Mouse (Mus musculus): ENCODE results near the gene Mob2. TPM values are rescaled to one million over a fixed set of nuclear protein-coding genes. Genes with fewer than 3 reads are reported as not detected.

Gene Mob2
- polyA plus RNA-seq, 1 experiment = 24.8 TPM

DNA sequence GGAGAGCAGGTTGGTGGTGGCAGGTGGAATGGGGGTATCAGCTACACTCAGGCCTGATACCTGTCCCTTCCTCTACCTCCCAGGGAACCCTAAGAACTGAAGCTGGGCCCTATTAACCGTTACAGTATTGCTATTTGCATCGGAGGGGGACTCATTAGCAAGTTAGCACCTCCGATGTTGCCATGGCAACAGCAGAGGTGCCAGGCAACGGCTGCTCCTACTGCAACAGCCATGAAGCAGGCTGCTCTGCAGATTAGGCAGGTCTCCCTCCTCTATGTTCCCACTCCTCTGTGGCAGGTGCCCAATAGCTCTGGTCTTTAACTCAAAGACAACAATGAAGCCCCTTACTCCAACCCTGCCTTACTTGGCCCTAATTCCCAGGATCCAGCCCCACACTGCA is 31.0 kb upstream of the Mob2 start:
- H3K9me3 ChIP-seq (ENCODE audit: control insufficient read depth, low read length) = no peaks in the 10 kb centered on the region; the same call in 1 of the 2 replicates
- no peak overlapping the region for H3K4me3 ChIP-seq (replicated peaks)
- H3K27me3 ChIP-seq (ENCODE audit: control insufficient read depth) = peaks cover 77% of the 10 kb centered on the region
- peaks cover 69% of the 10 kb centered on the region for H3K36me3 ChIP-seq (ENCODE audit: control insufficient read depth)
- H3K4me1 ChIP-seq (ENCODE audit: control insufficient read depth) = peaks cover 95% of the 10 kb centered on the region
- TF ChIP-seq GATA1 (IDR thresholded peaks at IDR 0.05; ENCODE audit: low read length) (no peak), TAL1 (IDR thresholded peaks at IDR 0.05; ENCODE audit: low read length) (no peak)

- Histone ChIP-seq H3K27me3 (ENCODE audit: control insufficient read depth) (peaks cover 59% of the 10 kb centered on the region), H3K4me3 (replicated peaks) (no peak overlapping the region), H3K36me3 (ENCODE audit: control insufficient read depth) (peaks cover 89% of the 10 kb centered on the region), H3K9me3 (ENCODE audit: control insufficient read depth, low read length) (no peaks in the 10 kb centered on the region; the same call in 1 of the 2 replicates), H3K4me1 (ENCODE audit: control insufficient read depth) (peaks cover 99% of the 10 kb centered on the region)
- TF ChIP-seq GATA1 (IDR thresholded peaks at IDR 0.05; ENCODE audit: low read length) = no peak
- no peak for TF ChIP-seq TAL1 (IDR thresholded peaks at IDR 0.05; ENCODE audit: low read length)
Measured at GRCm38 (mm10) chr7:142089648-142090447, 29.0 kb upstream of the Mob2 start.

DNA sequence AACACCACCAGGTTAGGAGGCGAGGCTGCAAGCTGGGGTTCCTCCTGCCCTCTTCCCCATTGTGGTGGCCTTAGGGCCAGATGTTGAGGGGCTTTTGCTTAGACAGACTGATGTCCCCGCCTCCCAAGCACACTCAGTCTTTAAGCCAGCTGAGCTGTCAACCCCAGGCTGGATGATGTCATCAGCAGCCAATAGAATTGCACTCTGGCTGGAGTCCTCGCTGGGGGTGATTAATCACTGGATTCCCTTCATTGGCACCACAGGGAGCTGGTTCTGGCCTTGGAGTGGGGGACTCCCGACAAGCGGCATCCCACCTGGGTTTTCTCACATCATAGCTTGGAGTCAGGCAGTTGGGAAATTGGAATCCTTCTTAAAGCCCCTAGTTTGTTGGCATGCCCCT is 28.0 kb upstream of the Mob2 start:
- H3K9me3 ChIP-seq (ENCODE audit: control insufficient read depth, low read length) = no peaks in the 10 kb centered on the region
- H3K36me3 ChIP-seq (ENCODE audit: control insufficient read depth) = peaks cover 98% of the 10 kb centered on the region
- H3K4me1 ChIP-seq (ENCODE audit: control insufficient read depth) = peaks cover 100% of the 10 kb centered on the region
- TF ChIP-seq TAL1 (IDR thresholded peaks at IDR 0.05; ENCODE audit: low read length) (no peak), GATA1 (IDR thresholded peaks at IDR 0.05; ENCODE audit: low read length) (no peak)
- H3K27me3 ChIP-seq (ENCODE audit: control insufficient read depth) = peaks cover 59% of the 10 kb centered on the region
- peak overlapping the region; percentile 2 for H3K4me3 ChIP-seq (replicated peaks)

- Histone ChIP-seq H3K27me3 (ENCODE audit: control insufficient read depth) (peaks cover 59% of the 10 kb centered on the region), H3K9me3 (ENCODE audit: control insufficient read depth, low read length) (peaks cover 15% of the 10 kb centered on the region), H3K36me3 (ENCODE audit: control insufficient read depth) (peaks cover 100% of the 10 kb centered on the region), H3K4me1 (ENCODE audit: control insufficient read depth) (peaks cover 99% of the 10 kb centered on the region), H3K4me3 (replicated peaks) (peak overlapping the region; percentile 45)
- TF ChIP-seq TAL1 (IDR thresholded peaks at IDR 0.05; ENCODE audit: low read length) (peak; percentile 98), GATA1 (IDR thresholded peaks at IDR 0.05; ENCODE audit: low read length) (peak; percentile 89)
Measured at GRCm38 (mm10) chr7:142087069-142087652, 26.3 kb upstream of the Mob2 start.

- Histone ChIP-seq H3K4me3 (replicated peaks) (peak overlapping the region; percentile 45), H3K4me1 (ENCODE audit: control insufficient read depth) (peaks cover 92% of the 10 kb centered on the region), H3K27me3 (ENCODE audit: control insufficient read depth) (peaks cover 59% of the 10 kb centered on the region), H3K36me3 (ENCODE audit: control insufficient read depth) (peaks cover 100% of the 10 kb centered on the region), H3K9me3 (ENCODE audit: control insufficient read depth, low read length) (peaks cover 19% of the 10 kb centered on the region)
- TF ChIP-seq TAL1 (IDR thresholded peaks at IDR 0.05; ENCODE audit: low read length) = no peak
- TF ChIP-seq GATA1 (IDR thresholded peaks at IDR 0.05; ENCODE audit: low read length) = peak; percentile 81
Measured at GRCm38 (mm10) chr7:142086159-142086905, 25.5 kb upstream of the Mob2 start.

DNA sequence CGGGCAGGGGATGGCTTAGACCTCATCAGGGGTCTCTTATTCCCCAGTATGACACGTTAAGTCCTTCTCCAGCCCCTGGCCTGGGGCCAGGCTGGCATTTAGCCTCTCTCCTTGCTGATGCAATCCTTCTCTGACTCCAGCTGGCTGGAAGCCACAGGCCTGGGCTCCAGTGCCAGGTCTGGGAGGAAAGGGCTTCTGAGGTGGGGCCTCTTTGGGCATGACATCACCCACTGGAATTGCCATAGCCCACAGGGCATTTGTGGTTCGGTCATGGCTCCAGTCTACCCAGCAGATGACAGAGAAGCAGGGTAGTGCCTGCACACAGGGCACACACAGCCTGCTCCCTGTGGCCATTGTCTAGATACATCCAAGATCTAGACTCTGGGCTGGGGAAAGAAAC is 24.0 kb upstream of the Mob2 start:
- H3K9me3 ChIP-seq (ENCODE audit: control insufficient read depth, low read length) = peaks cover 22% of the 10 kb centered on the region
- H3K36me3 ChIP-seq (ENCODE audit: control insufficient read depth) = peaks cover 99% of the 10 kb centered on the region
- no peak overlapping the region for H3K4me3 ChIP-seq (replicated peaks)
- no peak for TF ChIP-seq TAL1 (IDR thresholded peaks at IDR 0.05; ENCODE audit: low read length)
- no peak for TF ChIP-seq GATA1 (IDR thresholded peaks at IDR 0.05; ENCODE audit: low read length)
- H3K4me1 ChIP-seq (ENCODE audit: control insufficient read depth) = peaks cover 88% of the 10 kb centered on the region
- H3K27me3 ChIP-seq (ENCODE audit: control insufficient read depth) = peaks cover 60% of the 10 kb centered on the region

DNA sequence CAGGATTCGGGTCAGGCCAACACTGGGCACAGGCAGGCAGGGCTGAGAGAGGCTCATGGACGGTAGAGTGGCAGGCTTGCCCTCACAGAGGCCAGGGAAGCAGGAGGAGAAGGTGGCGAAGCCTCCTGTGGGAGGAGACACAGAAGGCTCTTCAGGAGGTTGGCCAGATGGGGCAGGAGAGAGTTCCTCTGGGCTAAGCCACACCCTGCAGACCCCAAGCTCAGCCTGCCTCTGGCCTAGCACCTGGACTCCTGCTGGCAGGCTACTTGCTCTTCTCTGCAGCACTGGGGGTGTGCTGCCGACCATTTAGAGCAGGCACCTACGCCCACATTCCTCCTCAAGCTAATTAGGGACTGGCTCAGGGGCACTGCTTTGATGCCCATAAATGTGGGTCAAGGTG is 23.5 kb upstream of the Mob2 start:
- peaks cover 22% of the 10 kb centered on the region for H3K9me3 ChIP-seq (ENCODE audit: control insufficient read depth, low read length)
- H3K4me3 ChIP-seq (replicated peaks) = no peak overlapping the region
- TF ChIP-seq GATA1 (IDR thresholded peaks at IDR 0.05; ENCODE audit: low read length) (no peak), TAL1 (IDR thresholded peaks at IDR 0.05; ENCODE audit: low read length) (no peak)
- peaks cover 60% of the 10 kb centered on the region for H3K27me3 ChIP-seq (ENCODE audit: control insufficient read depth)
- H3K4me1 ChIP-seq (ENCODE audit: control insufficient read depth) = peaks cover 88% of the 10 kb centered on the region
- H3K36me3 ChIP-seq (ENCODE audit: control insufficient read depth) = peaks cover 99% of the 10 kb centered on the region

GRCm38 (mm10) chr7:142083588-142084317 is 22.9 kb upstream of the Mob2 start:
- Histone ChIP-seq H3K4me3 (replicated peaks) (no peak overlapping the region), H3K9me3 (ENCODE audit: control insufficient read depth, low read length) (peaks cover 22% of the 10 kb centered on the region), H3K27me3 (ENCODE audit: control insufficient read depth) (peaks cover 64% of the 10 kb centered on the region), H3K36me3 (ENCODE audit: control insufficient read depth) (peaks cover 95% of the 10 kb centered on the region), H3K4me1 (ENCODE audit: control insufficient read depth) (peaks cover 82% of the 10 kb centered on the region)
- TF ChIP-seq GATA1 (IDR thresholded peaks at IDR 0.05; ENCODE audit: low read length) (no peak), TAL1 (IDR thresholded peaks at IDR 0.05; ENCODE audit: low read length) (no peak)
